Mouse (Mus musculus) monocyte, adult 5-6 weeks (primary cell): ENCODE results near the gene Unc13b. TPM values are rescaled to one million over a fixed set of nuclear protein-coding genes. Genes with fewer than 3 reads are reported as not detected.

ENCODE experiments used
- ATAC-seq: fragments of 153-309, 156-312 bp; replicated peaks from 2 replicates; pipeline ENCODE4 v1.8.0; 2017; ENCODE audit warnings: mild to moderate bottlenecking; ENCODE audit not compliant: low TSS enrichment, insufficient number of reproducible peaks, severe bottlenecking, poor library complexity, low FRiP score
- total RNA-seq: library from RNA; stranded (forward); fragments of 200-1000, 200-491, 200-594 nt; gene quantifications from 3 replicates; pipeline ENCODE4 v1.2.3, GENCODE M21; 2017

Unc13b gene
- total RNA-seq = 0.78 to 3.3 TPM (median 1.7 TPM) in 3 replicates

GRCm38 (mm10) chr4:43058753-43059654 is at the start of gene Unc13b:
TSS of gene Unc13b (plus strand) at chr4:43058953.
- peak; percentile 77 for ATAC-seq

DNA sequence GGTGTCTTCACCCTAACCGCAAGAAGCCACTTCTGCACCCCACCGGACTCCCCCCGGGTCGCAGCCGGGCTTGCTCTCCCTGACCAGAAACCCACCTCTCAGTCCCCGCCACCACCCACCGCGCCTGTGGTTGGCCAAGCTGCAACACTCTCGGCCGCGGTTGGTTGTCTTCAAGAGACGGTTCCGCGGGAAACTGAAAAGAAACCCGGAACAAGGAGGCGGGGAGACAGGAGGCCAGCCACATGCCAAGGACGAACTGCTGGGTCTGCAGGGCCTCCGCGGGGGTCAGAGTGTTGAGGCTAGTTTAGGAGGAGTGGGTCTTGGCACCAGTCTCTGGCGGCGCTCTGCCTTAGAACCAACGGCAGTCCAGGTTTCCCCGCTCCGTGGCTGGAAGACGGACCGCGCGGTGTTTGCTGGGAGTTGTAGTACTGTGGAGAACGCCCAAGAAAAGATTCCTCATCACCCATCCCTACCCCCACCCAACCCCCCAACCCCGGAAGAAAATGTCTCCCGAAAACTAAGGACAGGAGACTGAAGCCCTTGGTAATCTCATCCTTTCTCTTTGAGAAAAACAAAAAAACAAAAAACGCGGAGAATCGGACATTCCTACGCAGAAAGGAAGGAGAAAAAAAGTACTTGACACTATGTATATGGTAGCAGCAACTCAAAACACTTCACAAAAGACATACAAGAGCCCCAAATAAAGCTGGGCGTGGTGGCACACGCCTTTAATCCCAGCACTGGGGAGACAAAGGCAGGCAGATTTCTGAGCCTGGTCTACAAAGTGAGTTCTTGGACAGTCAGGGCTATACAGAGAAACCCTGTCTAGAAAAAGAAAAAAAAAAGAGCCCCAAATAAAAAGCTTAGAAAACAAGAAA is 48.4 kb upstream of the Unc13b start, which contains the start of gene Fancg:
Gene Fancg, minus strand, starts transcription at position 346 of the 878 bp plus-strand sequence.
- ATAC-seq = peak; percentile 71

DNA sequence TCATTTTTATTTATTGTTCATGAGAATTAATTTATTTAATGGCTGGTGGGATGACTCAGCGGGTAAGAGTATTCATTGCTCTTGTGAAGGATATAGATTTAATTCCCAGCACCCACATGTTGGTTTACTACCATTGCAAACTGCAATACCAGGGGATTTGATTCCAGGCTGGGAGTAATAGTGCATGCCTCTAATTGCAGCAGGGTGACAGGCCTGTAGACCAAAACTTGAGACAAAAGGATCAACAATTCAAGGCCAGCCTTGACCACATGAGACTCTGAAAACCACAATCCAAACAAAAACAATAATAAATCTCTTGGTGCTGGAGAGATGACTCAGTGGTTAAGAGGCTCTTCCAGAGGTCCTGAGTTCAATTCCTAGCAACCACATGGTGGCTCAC is 46.7 kb upstream of the Unc13b start:
- ATAC-seq = no peak

DNA sequence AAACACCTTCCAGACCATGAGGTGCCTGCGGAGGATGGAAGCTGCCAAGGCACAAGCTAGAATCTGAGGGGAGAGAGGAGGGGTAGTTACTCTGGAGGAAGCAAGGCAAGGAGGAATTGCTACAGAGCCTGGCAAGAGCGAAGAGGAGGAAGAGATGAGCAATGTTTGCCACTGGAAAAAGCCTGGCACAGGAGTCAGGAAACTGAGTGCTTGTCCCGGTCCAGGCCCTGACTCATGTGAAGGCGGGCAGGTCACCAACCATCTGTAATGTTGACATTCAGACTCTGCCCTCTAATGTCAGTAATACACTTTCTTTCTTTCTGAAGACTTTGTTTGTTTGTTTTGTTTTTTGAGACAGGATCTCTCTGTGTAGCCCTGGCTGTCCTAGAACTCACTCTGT is 40.6 kb upstream of the Unc13b start:
- ATAC-seq = no peak

GRCm38 (mm10) chr4:43019176-43019575 is 39.6 kb upstream of the Unc13b start:
- 0 out of 2 replicates have a peak, but pooled peaks have one; percentile 17 for ATAC-seq

DNA sequence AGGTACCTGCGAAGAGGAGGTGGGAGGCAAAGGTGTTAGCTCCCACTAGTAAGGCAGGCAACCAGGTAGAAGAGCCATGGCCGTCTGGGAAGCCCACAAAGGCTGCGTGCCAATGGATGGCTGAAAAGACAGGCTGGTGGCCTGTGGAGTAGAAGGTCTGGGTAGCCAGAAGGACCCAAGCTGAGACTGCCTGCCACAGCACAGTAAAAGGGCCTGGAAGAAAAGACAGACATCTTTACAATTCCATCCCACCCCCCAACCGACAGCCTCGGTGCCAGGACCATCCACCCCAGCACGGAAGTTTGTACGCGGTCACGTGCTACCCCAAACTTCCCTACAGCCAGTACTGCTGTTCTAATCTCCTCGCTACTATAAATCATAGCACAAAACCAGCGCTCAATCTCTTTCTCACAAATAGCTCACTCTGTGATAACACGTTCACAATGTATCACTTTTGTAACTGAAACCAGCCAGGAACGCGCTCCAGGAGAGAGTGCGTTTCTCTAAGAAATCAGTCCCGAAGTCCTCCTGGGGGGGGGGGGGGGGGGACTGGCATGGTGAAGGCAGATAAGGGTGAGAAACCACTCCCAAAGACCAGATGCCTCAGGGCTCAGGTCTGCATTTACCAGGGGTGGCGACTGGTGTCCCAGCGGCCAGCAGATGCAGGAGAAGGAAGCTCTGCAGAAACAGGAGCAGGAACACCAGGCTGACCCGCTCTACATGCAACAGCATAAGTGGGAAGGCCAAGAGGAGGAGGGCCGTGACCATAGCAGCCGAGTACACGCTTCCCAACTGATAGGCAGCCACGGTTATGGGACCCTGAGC is 38.9 kb upstream of the Unc13b start:
- no peak for ATAC-seq

DNA sequence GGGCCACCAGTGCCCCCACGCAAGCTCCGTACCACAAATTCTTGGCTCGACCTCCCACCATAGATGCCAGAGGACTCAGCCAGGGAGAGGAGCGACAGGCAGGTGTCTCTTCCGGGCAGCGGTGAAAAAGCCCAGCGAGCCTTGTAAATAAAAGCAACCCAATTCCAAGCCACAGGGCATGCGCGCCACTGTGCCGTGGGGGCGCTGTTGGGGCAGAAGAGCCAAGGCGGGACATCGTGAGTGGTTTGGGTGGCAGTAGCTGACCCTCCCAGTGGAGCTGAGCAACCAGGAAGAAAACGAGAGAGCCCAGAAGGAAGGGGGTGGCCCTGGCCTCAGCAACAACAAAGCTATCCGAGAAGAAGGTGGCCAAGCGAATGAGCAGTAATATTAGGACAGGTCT is 37.9 kb upstream of the Unc13b start:
- ATAC-seq = no peak

DNA sequence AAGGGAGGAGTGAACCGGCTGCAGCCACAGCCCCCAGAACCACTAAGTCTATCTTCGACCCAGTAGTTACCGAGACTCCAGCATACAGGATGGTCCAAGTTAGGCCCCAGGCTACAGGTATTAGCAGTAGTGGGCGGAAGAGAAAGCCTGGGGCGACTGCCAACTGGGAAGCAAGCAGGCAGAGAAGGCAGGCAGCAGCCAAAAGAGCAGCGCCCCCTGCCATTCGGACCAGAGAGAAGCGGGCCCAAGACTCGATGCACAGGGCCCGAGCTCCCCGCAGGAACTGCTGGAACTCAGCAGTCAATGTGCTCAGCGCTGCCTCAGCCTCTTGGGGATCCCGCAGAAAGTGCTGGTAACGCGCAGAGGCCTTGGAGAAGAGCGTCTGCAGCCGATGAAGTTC is 37.4 kb upstream of the Unc13b start:
- ATAC-seq = no peak

GRCm38 (mm10) chr4:43024673-43025072 is 34.1 kb upstream of the Unc13b start:
- no peak for ATAC-seq

GRCm38 (mm10) chr4:43025084-43025960 is 33.4 kb upstream of the Unc13b start, which contains the start of gene Pigo:
TSS of gene Pigo (minus strand) at chr4:43025819.
- ATAC-seq = peak; percentile 87

GRCm38 (mm10) chr4:43029121-43029520 is 29.6 kb upstream of the Unc13b start:
- no peak for ATAC-seq

DNA sequence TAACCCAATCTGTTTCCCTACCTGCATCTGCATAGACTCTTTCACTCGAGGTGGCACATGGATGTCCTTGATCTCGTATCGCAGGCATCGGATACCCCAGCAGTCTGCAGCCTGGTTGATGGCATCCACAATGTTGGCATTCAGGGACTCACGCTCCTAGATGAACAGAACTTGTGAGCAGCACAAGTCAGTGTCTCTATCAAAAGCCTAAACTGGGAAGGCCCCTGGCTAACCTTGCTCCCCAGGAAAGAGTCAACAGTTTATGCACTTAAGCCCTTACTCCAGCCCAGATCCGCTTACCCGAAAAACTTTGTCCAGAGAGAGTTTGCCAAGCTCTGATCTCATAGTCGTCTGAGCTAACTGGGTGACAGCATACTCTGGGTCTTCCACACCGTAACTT is 29.0 kb upstream of the Unc13b start:
- ATAC-seq = no peak

DNA sequence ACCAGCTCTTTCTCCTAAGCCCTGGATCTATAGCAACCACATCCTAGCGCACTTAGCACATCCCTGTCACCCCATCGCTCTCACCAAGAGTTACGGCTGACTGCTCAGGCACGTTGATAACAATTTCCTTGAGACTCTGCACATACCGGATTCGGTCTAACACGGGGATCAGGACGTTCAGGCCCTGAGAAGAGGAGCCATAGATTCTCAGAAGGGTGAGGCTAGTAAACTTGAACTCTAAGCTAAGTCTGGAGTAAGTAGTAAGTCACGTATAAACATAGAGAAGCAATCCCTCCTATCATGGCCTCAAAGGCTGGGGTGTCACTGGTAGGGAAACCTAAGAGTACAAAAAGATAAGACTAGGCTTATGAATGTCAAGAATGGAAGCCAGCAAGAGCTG is 28.4 kb upstream of the Unc13b start:
- no peak for ATAC-seq

- no peak for ATAC-seq
Measured at GRCm38 (mm10) chr4:43030780-43031230, 27.9 kb upstream of the Unc13b start.

GRCm38 (mm10) chr4:43031237-43031995 is 27.3 kb upstream of the Unc13b start, which contains the start of gene Stoml2:
TSS of gene Stoml2 (minus strand) at chr4:43031710.
- peak; percentile 96 for ATAC-seq

DNA sequence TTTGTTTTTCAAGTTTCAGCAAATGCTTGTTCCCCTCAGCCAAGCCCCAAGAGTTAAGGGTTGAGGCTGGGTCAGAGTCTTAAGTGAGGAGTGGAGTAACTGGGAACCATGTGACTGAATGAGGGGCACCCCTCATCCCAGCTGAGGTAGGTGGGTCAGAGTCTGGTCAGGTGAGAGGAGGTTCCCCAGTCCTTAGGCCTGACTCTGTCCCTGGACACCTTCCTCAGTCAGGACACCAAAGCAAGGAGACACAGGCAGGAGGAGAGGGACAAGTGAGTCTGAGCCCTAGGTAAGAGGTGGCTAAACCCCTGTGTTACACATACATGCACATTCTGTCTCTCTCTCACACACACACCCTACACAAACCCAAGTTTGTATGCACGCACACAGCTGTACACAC is 26.3 kb upstream of the Unc13b start:
- no peak for ATAC-seq

GRCm38 (mm10) chr4:43033481-43033880 is 25.3 kb upstream of the Unc13b start:
- ATAC-seq = no peak
